Mouse (Mus musculus): ENCODE data around the gene Dyrk1b. TPM values are rescaled to one million over a fixed set of nuclear protein-coding genes. Genes with fewer than 3 reads are reported as not detected.
A peak's percentile ranks its signal among the peaks of the same experiment; 100 is the strongest.

The Dyrk1b gene
- polyA plus RNA-seq, 1 experiment from 2014 or later: 13.6 TPM

DNA sequence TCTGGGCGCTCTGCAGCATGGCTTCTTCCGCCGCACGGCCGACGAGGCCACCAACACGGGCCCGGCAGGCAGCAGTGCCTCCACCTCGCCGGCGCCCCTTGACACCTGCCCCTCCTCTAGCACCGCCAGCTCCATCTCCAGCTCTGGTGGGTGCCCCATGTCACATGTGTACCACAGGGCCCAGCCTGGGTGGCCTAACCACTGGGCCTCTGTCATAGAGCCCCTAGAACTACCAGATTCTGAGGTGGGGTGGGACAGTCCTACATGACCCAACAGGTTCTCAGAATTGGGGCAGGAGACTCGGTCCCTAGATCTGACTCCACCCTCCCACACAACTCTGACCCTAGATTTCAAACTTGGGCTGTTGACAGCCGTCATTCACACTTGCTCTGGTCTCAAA, 6.6 kb downstream of the Dyrk1b start:
- 0 out of 2 replicates have a peak, but pooled peaks have one; percentile 16 for ATAC-seq (ENCODE audit: low read depth)
- no peak overlapping the region for H3K4me3 ChIP-seq (ENCODE audit: low read depth, low read length)
- H3K4me2 ChIP-seq (ENCODE audit: low read depth, low read length): no peak overlapping the region
- peaks cover 5% of the 10 kb centered on the region for H3K4me1 ChIP-seq (ENCODE audit: control insufficient read depth, insufficient read depth, low read length)
- no peaks in the 10 kb centered on the region for H3K9me3 ChIP-seq (ENCODE audit: control insufficient read depth, low read length)
- H3K9ac ChIP-seq (replicated peaks; ENCODE audit: low read depth, low read length): no peak overlapping the region
- peaks cover 78% of the 10 kb centered on the region for H3K36me3 ChIP-seq (ENCODE audit: control insufficient read depth, insufficient read depth, low read length)
- H3K27me3 ChIP-seq (ENCODE audit: control insufficient read depth, insufficient read depth, low read length): no peaks in the 10 kb centered on the region
- 94% methylated on average over 14 of the region's 14 CpGs for WGBS
- no peak overlapping the region for H3K27ac ChIP-seq (ENCODE audit: low read depth, low read length)

DNA sequence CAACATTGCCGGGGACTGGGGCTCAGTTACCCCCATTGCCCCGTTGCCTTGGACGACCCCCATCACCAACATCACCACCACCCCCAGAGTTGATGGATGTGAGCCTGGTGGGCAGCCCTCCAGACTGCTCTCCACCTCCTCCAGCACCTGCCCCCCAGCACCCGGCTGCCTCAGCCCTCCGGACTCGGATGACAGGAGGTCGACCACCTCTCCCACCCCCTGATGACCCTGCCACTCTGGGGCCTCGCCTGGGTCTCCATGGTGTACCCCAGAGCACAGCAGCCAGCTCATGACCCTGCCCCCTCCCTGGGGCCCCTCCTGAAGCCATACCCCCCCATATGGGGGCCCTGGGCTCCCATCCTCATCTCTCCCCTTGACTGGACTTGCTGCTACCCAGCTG, 7.4 kb downstream of the Dyrk1b start:
- no peak overlapping the region for H3K4me2 ChIP-seq (ENCODE audit: low read depth, low read length)
- ATAC-seq (ENCODE audit: low read depth): no peak
- no peaks in the 10 kb centered on the region for H3K27me3 ChIP-seq (ENCODE audit: control insufficient read depth, insufficient read depth, low read length)
- H3K4me1 ChIP-seq (ENCODE audit: control insufficient read depth, insufficient read depth, low read length): no peaks in the 10 kb centered on the region
- H3K36me3 ChIP-seq (ENCODE audit: control insufficient read depth, insufficient read depth, low read length): peaks cover 84% of the 10 kb centered on the region
- H3K4me3 ChIP-seq (ENCODE audit: low read depth, low read length): no peak overlapping the region
- no peak overlapping the region for H3K9ac ChIP-seq (replicated peaks; ENCODE audit: low read depth, low read length)
- H3K27ac ChIP-seq (ENCODE audit: low read depth, low read length): no peak overlapping the region
- 95% methylated on average over 8 of the region's 8 CpGs for WGBS
- no peaks in the 10 kb centered on the region for H3K9me3 ChIP-seq (ENCODE audit: control insufficient read depth, low read length)

DNA sequence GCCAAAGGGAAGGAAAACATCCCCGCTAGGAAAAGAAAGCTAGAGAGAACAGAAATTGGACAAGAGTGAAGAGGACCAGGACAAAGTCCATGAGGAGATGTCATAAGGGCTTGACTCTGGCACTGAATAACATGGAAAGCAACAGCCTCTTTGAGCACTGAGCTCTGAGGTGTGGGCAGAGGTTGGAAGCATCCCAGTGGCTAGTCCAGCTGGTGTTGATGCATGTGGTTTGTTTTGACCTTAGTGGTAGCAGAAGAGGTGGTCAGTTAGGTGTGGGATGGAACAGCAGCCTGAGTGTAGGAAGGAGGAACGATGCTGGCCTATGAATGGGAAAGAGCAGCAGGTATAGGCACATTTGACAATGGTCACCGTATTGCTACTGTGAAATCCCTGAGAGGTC, 12.2 kb downstream of the Dyrk1b start:
- ATAC-seq (ENCODE audit: low read depth): no peak
- Histone ChIP-seq H3K9ac (replicated peaks; ENCODE audit: low read depth, low read length) (no peak overlapping the region), H3K4me3 (ENCODE audit: low read depth, low read length) (no peak overlapping the region), H3K27me3 (ENCODE audit: control insufficient read depth, insufficient read depth, low read length) (no peaks in the 10 kb centered on the region), H3K36me3 (ENCODE audit: control insufficient read depth, insufficient read depth, low read length) (peaks cover 61% of the 10 kb centered on the region), H3K9me3 (ENCODE audit: control insufficient read depth, low read length) (no peaks in the 10 kb centered on the region), H3K27ac (ENCODE audit: low read depth, low read length) (no peak overlapping the region), H3K4me1 (ENCODE audit: control insufficient read depth, insufficient read depth, low read length) (no peaks in the 10 kb centered on the region), H3K4me2 (ENCODE audit: low read depth, low read length) (no peak overlapping the region)
- WGBS: 100% methylated on average over 3 of the region's 3 CpGs

DNA sequence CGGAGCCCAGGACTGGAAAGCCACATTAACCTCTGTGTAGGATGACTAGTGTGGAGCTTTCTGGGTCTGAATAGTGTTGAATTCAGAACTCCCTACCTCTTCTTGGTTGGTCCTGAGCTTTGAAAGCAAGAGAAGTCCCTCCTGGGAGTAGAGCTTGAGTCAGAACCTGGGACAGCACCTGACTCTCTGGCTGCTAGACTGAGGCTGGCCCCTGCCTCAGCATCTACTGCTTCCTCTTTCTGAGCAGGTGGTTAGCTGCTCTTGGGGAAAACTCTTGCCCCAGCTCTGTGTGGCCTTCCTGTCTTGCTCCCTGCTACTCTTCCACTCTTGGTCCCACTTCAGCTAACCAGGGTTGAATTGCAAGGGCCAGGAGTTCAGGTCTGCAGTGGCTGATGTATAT, 12.6 kb downstream of the Dyrk1b start:
- H3K27me3 ChIP-seq (ENCODE audit: control insufficient read depth, insufficient read depth, low read length): no peaks in the 10 kb centered on the region
- H3K27ac ChIP-seq (ENCODE audit: low read depth, low read length): no peak overlapping the region
- 100% methylated on average over 1 of the region's 1 CpGs for WGBS
- peaks cover 57% of the 10 kb centered on the region for H3K36me3 ChIP-seq (ENCODE audit: control insufficient read depth, insufficient read depth, low read length)
- H3K9me3 ChIP-seq (ENCODE audit: control insufficient read depth, low read length): no peaks in the 10 kb centered on the region
- no peak overlapping the region for H3K4me2 ChIP-seq (ENCODE audit: low read depth, low read length)
- no peaks in the 10 kb centered on the region for H3K4me1 ChIP-seq (ENCODE audit: control insufficient read depth, insufficient read depth, low read length)
- no peak for ATAC-seq (ENCODE audit: low read depth)
- H3K4me3 ChIP-seq (ENCODE audit: low read depth, low read length): no peak overlapping the region
- H3K9ac ChIP-seq (replicated peaks; ENCODE audit: low read depth, low read length): no peak overlapping the region

DNA sequence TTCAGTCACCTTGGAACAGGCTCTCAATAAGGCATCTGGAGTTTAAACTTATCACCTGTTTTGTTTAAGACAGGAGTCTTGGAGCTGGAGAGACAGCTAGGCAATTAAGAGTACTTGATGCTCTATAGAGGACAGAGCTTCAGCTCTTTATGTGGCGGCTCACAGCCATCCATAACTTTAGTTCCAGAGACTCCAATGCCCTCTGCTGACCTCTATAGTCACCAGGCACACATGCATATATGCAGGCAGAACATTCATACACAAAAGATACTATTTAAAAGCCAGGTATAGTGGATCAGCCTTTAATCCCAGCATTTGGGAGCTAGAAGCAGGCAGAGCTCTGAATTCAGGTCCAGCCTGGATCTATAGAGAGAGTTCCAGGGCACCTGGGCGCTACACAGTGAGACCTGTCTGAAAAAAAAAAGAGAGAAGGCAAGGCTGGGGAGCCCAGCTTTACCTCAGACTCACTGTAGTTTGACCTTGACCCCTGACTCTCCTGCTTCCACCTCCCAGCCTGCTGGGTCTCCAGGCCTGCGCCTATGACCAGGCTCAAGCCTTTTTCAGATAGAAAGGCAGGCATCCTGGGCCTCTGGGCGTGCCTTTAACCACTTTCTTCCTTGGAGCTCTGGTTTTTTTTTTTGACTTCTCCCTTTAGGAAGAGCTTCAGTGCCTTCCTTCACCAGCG, 16.3 kb downstream of the Dyrk1b start:
- H3K27me3 ChIP-seq (ENCODE audit: control insufficient read depth, insufficient read depth, low read length): no peaks in the 10 kb centered on the region
- WGBS: 92% methylated on average over 5 of the region's 5 CpGs
- ATAC-seq (ENCODE audit: low read depth): no peak
- no peaks in the 10 kb centered on the region for H3K9me3 ChIP-seq (ENCODE audit: control insufficient read depth, low read length)
- H3K4me1 ChIP-seq (ENCODE audit: control insufficient read depth, insufficient read depth, low read length): no peaks in the 10 kb centered on the region
- no peak overlapping the region for H3K27ac ChIP-seq (ENCODE audit: low read depth, low read length)
- H3K9ac ChIP-seq (replicated peaks; ENCODE audit: low read depth, low read length): no peak overlapping the region
- H3K4me2 ChIP-seq (ENCODE audit: low read depth, low read length): no peak overlapping the region
- H3K36me3 ChIP-seq (ENCODE audit: control insufficient read depth, insufficient read depth, low read length): peaks cover 38% of the 10 kb centered on the region
- H3K4me3 ChIP-seq (ENCODE audit: low read depth, low read length): no peak overlapping the region

DNA sequence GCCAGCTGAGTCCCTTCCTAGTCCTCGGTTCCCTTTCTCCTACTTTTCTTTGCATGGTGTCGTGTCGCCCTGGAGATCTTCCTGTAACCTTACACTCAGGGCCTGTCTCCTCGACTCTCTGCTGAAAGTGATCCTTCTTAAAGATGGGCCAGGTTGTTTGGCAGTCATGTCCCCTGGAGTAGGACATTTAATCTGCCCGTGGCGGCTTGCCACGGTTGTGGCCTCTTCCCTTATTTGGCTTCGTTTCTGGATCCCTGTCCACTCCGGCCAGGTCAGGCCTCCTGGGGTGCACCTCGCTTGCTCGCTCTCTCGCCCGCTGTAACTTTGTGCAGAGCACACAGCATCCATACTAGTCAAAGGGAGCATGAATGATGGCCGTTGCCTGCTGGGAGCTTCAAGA, 17.3 kb downstream of the Dyrk1b start:
- Histone ChIP-seq H3K4me1 (ENCODE audit: control insufficient read depth, insufficient read depth, low read length) (no peaks in the 10 kb centered on the region), H3K4me2 (ENCODE audit: low read depth, low read length) (no peak overlapping the region), H3K9ac (replicated peaks; ENCODE audit: low read depth, low read length) (no peak overlapping the region), H3K36me3 (ENCODE audit: control insufficient read depth, insufficient read depth, low read length) (peaks cover 29% of the 10 kb centered on the region), H3K27me3 (ENCODE audit: control insufficient read depth, insufficient read depth, low read length) (no peaks in the 10 kb centered on the region), H3K4me3 (ENCODE audit: low read depth, low read length) (no peak overlapping the region), H3K27ac (ENCODE audit: low read depth, low read length) (no peak overlapping the region), H3K9me3 (ENCODE audit: control insufficient read depth, low read length) (no peaks in the 10 kb centered on the region)
- WGBS: 69% methylated on average over 14 of the region's 14 CpGs
- no peak for ATAC-seq (ENCODE audit: low read depth)

DNA sequence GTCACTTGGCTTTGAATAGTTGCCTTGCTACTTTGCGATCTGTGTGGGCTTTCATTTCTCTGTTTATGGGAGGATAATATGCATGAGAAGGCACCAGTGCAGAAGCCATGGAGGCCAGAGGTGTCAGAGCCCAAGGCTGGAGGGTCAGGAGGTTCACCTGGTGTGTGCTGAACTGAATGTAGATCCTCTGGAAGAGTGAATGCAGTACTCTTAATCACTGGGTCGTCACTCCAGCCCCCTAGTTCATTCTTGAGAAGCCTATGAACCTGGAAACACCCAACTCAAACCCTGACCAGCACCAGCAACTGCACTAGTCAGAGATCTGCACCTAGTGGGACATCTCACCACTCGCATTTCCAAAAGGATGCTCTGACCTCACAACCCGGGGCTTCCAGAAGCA, 19.8 kb downstream of the Dyrk1b start:
- Histone ChIP-seq H3K4me3 (ENCODE audit: low read depth, low read length) (no peak overlapping the region), H3K9me3 (ENCODE audit: control insufficient read depth, low read length) (no peaks in the 10 kb centered on the region), H3K27me3 (ENCODE audit: control insufficient read depth, insufficient read depth, low read length) (no peaks in the 10 kb centered on the region), H3K4me2 (ENCODE audit: low read depth, low read length) (no peak overlapping the region), H3K36me3 (ENCODE audit: control insufficient read depth, insufficient read depth, low read length) (peaks cover 15% of the 10 kb centered on the region), H3K9ac (replicated peaks; ENCODE audit: low read depth, low read length) (no peak overlapping the region), H3K4me1 (ENCODE audit: control insufficient read depth, insufficient read depth, low read length) (no peaks in the 10 kb centered on the region), H3K27ac (ENCODE audit: low read depth, low read length) (no peak overlapping the region)
- whole genome bisulfite sequencing: 72% methylated on average over 4 of the region's 4 CpGs
- no peak for ATAC-seq (ENCODE audit: low read depth)

DNA sequence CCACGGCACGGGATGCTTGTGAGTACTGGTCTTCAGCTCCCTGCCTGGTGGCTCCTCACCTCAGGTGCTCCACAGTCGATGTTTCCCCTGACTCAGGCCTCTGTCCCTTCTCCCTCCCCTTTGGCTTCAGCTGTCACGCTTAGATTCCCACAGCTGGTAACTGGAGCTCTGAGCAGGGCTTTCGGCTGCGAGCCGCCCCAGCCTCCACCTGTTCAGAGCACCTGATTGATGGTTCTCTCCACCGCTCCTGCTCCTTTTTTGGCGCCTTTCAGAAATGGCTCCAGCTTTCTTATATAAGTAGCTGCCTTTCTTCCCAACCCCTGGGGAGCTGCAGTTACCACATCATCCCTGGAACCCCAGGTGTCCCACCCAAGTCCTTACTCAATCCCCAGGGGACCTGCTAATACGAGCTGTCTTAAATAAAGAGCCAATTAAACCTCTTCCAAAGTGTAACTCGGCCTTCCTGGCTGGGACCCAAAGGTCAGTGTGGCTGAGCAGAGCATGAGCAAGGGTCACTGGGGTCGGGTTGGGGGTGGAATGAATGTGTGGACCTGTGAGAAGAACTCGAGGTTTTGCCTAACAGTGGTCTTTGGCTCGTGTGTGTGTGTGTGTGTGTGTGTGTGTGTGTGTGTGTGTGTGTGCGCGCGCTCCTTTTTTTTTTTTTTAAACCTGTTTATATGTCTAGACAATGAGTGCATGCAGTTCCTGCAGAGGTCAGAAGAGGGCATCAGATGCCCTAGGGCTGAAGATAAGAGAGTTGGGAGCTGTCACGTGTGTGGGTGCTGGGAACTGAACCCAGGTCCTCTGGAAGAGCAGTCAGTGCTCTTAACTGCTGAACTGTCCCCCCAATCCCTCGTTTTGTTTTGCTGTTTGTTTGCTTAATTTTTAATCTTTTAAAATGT, 24.2 kb downstream of the Dyrk1b start:
- Histone ChIP-seq H3K9ac (replicated peaks; ENCODE audit: low read depth, low read length) (no peak overlapping the region), H3K4me3 (ENCODE audit: low read depth, low read length) (no peak overlapping the region), H3K27me3 (ENCODE audit: control insufficient read depth, insufficient read depth, low read length) (no peaks in the 10 kb centered on the region), H3K9me3 (ENCODE audit: control insufficient read depth, low read length) (no peaks in the 10 kb centered on the region), H3K4me1 (ENCODE audit: control insufficient read depth, insufficient read depth, low read length) (no peaks in the 10 kb centered on the region), H3K36me3 (ENCODE audit: control insufficient read depth, insufficient read depth, low read length) (no peaks in the 10 kb centered on the region), H3K27ac (ENCODE audit: low read depth, low read length) (no peak overlapping the region), H3K4me2 (ENCODE audit: low read depth, low read length) (no peak overlapping the region)
- ATAC-seq (ENCODE audit: low read depth): no peak
- WGBS: 68% methylated on average over 19 of the region's 19 CpGs

DNA sequence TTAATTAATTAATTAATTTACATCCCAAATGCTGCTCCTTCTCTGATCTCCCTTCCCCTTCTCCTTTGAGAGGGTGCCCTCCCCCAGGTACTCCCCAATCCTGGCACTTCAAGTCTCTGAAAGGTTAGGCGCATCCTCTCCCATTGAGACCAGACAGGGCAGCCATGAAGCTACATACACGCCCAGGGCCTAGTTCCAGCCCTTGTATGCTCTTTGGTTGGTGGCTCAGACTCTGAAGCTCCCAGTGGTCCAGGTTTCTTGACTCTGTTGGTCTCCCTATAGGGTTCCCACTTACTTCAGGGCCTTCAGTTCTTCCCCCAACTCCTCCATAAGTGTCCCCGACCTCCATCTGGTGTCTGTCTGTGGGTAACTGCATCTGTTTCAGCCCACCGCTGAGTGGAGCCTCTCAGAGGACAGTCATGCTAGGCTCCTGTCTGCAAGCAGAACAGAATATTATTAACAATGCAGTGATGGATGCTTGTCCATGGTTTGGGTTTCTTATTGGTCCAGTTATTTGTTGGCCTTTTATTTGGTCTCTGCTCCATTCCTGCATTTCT, 26.9 kb downstream of the Dyrk1b start:
- Histone ChIP-seq H3K4me3 (ENCODE audit: low read depth, low read length) (no peak overlapping the region), H3K4me1 (ENCODE audit: control insufficient read depth, insufficient read depth, low read length) (no peaks in the 10 kb centered on the region), H3K36me3 (ENCODE audit: control insufficient read depth, insufficient read depth, low read length) (no peaks in the 10 kb centered on the region), H3K9me3 (ENCODE audit: control insufficient read depth, low read length) (no peaks in the 10 kb centered on the region), H3K4me2 (ENCODE audit: low read depth, low read length) (no peak overlapping the region), H3K9ac (replicated peaks; ENCODE audit: low read depth, low read length) (no peak overlapping the region), H3K27ac (ENCODE audit: low read depth, low read length) (no peak overlapping the region), H3K27me3 (ENCODE audit: control insufficient read depth, insufficient read depth, low read length) (no peaks in the 10 kb centered on the region)
- no peak for ATAC-seq (ENCODE audit: low read depth)
- 70% methylated on average over 4 of the region's 4 CpGs for WGBS

All from neural tube, embryonic 14.5 days (tissue).